Mouse (Mus musculus): ENCODE measurements around the gene Trex1. TPM values are rescaled to one million over a fixed set of nuclear protein-coding genes. Genes with fewer than 3 reads are reported as not detected.

Gene Trex1
- polyA plus RNA-seq, 1 experiment from 2014 or later = 13.7 TPM

DNA sequence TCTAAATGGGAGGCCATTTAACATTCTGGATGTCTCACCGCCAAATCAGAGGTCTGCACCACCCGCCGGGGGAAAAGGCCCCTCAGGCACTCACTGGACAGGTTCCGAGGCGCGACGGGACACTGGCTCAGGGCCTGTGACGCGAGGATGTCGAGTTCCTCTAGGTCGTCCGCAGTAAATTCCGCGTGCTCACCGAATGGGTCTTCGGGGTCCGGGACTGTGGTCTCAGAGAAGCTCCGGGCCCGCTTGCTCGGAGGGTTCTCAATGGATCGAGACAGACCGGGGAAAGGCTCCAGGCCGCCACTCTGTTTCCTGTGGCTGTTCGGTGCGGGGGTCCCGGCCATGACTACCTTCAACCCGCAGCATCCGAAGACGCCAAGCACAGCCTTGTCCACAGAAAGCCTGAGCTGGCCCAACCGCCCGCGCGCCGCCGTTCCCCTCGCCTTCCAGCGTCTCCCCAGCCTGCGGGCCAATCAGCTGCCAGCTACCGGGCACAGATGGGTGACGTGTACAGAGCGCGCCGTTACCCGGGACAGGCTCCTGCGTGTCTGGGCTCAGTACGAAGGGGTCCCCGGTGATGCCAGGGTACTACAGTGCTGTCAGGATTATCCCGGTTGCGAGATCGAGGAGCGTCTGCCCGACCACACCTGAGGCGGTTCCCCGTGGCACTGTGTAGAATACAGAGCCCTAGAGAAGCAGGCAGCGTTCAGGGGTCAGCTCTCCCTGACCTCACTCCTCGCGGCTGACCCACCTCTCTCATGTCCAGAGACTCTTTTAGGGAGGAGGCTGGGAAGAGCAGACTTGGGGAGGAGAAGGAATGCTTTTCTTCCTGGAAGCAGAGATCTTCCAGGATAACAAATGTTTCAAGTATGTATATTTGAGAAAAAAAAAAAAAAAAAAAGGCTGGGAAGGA is 14.4 kb upstream of the Trex1 start, which contains the start of gene Atrip:
Gene Atrip, minus strand, starts transcription at position 464 of the 913 bp plus-strand sequence.
- Histone ChIP-seq H3K36me3 (ENCODE audit: control insufficient read depth, insufficient read depth, low read length) (peaks cover 6% of the 10 kb centered on the region), H3K27ac (ENCODE audit: low read length) (peak within 1 kb of the TSS; percentile 83), H3K9me3 (replicated peaks; ENCODE audit: control insufficient read depth, low read length, poor library complexity, severe bottlenecking) (no peaks in the 10 kb centered on the region), H3K9ac (ENCODE audit: low read depth, low read length) (peak within 1 kb of the TSS; percentile 91), H3K4me3 (ENCODE audit: low read depth, low read length) (peak within 1 kb of the TSS; percentile 87), H3K4me1 (ENCODE audit: control insufficient read depth, insufficient read depth, low read length) (peaks cover 22% of the 10 kb centered on the region), H3K27me3 (ENCODE audit: control insufficient read depth, insufficient read depth, low read depth, low read length) (no peaks in the 10 kb centered on the region), H3K4me2 (ENCODE audit: low read length) (peak within 1 kb of the TSS; percentile 93)
- peak; percentile 99 for ATAC-seq
- under 1% methylated on average over 57 of the region's 57 CpGs for WGBS

DNA sequence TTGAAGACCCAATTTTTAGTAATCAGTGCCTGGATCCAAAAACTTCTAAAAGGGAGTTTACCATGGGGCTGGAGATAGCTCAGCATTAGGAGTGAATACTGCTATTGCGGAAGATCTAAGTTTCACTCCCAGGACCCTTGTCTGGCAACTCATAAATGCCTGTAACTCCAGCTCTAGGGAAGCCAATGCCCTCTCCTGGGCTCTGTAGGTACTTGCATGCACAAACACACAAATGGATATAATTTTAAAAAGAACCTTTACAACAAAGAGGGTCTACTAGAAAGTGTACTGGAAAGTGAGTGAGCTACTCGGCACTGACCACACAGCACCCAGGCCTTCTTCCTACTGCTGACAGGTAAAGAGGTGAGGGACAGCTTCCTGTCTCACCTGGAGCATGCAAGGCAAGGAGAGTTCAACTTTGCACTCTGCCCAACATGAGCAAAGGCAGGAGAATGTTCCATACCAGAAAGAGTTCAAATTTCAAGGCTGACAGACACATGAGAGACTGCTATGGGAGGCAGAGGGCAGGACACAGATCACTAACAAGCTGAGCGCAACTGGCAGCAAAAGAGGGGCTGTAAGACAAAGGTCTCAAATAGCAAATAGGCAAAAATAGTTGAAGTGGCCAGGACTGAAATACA is 8.7 kb upstream of the Trex1 start:
- no peak overlapping the region for H3K4me2 ChIP-seq (ENCODE audit: low read length)
- no peak overlapping the region for H3K27ac ChIP-seq (ENCODE audit: low read length)
- no peaks in the 10 kb centered on the region for H3K9me3 ChIP-seq (replicated peaks; ENCODE audit: control insufficient read depth, low read length, poor library complexity, severe bottlenecking)
- H3K27me3 ChIP-seq (ENCODE audit: control insufficient read depth, insufficient read depth, low read depth, low read length) = no peaks in the 10 kb centered on the region
- no peak overlapping the region for H3K4me3 ChIP-seq (ENCODE audit: low read depth, low read length)
- H3K9ac ChIP-seq (ENCODE audit: low read depth, low read length) = no peak overlapping the region
- peaks cover 15% of the 10 kb centered on the region for H3K4me1 ChIP-seq (ENCODE audit: control insufficient read depth, insufficient read depth, low read length)
- H3K36me3 ChIP-seq (ENCODE audit: control insufficient read depth, insufficient read depth, low read length) = peaks cover 37% of the 10 kb centered on the region
- ATAC-seq = no peak
- 93% methylated on average over 3 of the region's 3 CpGs for WGBS

GRCm38 (mm10) chr9:109060898-109061295 is 1.4 kb upstream of the Trex1 start:
- Histone ChIP-seq H3K4me3 (ENCODE audit: low read depth, low read length) (no peak overlapping the region), H3K27me3 (ENCODE audit: control insufficient read depth, insufficient read depth, low read depth, low read length) (no peaks in the 10 kb centered on the region), H3K27ac (ENCODE audit: low read length) (no peak overlapping the region), H3K36me3 (ENCODE audit: control insufficient read depth, insufficient read depth, low read length) (peaks cover 37% of the 10 kb centered on the region), H3K9ac (ENCODE audit: low read depth, low read length) (no peak overlapping the region), H3K4me2 (ENCODE audit: low read length) (no peak overlapping the region), H3K4me1 (ENCODE audit: control insufficient read depth, insufficient read depth, low read length) (peaks cover 8% of the 10 kb centered on the region), H3K9me3 (replicated peaks; ENCODE audit: control insufficient read depth, low read length, poor library complexity, severe bottlenecking) (no peaks in the 10 kb centered on the region)
- ATAC-seq = no peak
- WGBS = 94% methylated on average over 5 of the region's 5 CpGs

DNA sequence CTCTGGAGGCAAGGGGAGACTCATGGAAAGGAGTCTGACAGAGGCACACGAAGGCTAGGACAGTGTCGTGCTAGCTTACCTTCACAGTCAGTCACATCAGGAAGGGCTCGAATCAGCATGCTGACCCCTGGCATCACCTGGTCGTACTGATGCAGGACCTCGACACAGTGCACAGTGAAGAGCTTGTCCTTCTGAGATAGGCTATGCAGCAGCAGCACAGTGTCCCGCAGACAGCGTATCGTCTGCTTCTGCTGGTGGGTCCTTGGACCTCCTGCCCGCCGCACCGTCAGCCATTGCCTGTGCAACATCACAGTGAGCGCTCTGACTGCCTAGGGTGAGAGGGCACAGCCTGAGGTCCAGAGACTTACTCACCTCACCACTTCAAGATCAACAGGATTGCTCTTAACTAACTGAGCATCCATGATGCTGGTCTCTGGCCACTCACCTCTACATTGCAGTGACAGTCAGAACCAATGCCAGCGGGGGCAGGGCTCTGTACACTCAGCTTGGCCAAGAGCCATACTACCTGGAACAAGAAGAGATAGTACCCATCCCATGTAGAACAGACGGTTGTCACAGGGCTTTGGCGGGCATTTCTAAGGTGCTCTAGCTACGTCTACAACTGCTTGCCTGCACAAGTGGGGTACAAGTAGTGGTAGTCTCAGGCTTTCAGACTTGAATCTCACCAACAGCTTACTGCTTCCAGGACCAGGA is 807 bp upstream of the Trex1 start:
- no peak overlapping the region for H3K27ac ChIP-seq (ENCODE audit: low read length)

DNA sequence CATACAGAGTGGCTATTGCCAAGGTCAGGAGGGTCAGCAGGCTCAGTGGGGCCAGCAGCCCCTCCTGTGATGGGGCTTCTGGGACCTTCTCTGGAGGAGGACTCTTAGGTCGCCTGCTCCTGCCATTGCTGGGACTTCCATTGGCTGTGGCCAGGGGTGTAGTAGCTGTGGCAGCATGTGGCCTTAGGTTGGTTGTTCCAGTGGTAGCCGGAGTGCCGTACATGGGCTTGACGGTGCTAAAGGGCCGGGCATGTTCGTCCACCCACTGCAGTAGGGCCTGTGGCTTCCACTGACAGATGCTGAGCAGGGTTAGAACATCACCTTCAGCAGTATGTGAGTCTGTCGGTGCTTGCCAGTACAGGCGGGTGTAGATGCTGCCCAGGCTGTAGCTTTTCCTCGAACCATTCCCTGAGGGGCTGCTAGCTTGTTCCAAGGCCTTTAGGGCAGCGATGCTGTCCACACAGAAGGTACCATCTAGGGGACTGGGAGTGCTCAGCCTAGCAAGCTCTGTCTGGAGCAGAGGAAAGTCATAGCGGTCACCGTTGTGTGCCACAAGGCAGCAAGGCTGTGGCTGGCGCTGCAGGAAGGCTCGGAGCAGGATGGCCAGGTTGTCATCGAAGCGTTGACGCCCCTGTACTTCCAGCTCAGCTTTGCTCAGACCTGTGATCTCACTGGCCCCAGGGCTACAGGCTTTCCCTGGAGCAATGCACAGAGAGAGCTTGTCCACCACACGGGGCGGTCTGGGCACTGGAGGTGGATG is 1.3 kb downstream of the Trex1 start:
- Histone ChIP-seq H3K4me3 (ENCODE audit: low read depth, low read length) (no peak overlapping the region), H3K36me3 (ENCODE audit: control insufficient read depth, insufficient read depth, low read length) (peaks cover 20% of the 10 kb centered on the region), H3K9me3 (replicated peaks; ENCODE audit: control insufficient read depth, low read length, poor library complexity, severe bottlenecking) (no peaks in the 10 kb centered on the region), H3K27me3 (ENCODE audit: control insufficient read depth, insufficient read depth, low read depth, low read length) (no peaks in the 10 kb centered on the region), H3K27ac (ENCODE audit: low read length) (no peak overlapping the region), H3K4me1 (ENCODE audit: control insufficient read depth, insufficient read depth, low read length) (peaks cover 12% of the 10 kb centered on the region), H3K4me2 (ENCODE audit: low read length) (no peak overlapping the region), H3K9ac (ENCODE audit: low read depth, low read length) (no peak overlapping the region)
- no peak for ATAC-seq
- 96% methylated on average over 19 of the region's 19 CpGs for WGBS

More for the DNA sequence above, 807 bp upstream of the Trex1 start:
- no peak for ATAC-seq
- peaks cover 8% of the 10 kb centered on the region for H3K4me1 ChIP-seq (ENCODE audit: control insufficient read depth, insufficient read depth, low read length)
- H3K27me3 ChIP-seq (ENCODE audit: control insufficient read depth, insufficient read depth, low read depth, low read length) = no peaks in the 10 kb centered on the region
- no peak overlapping the region for H3K4me3 ChIP-seq (ENCODE audit: low read depth, low read length)
- H3K36me3 ChIP-seq (ENCODE audit: control insufficient read depth, insufficient read depth, low read length) = peaks cover 31% of the 10 kb centered on the region
- H3K9me3 ChIP-seq (replicated peaks; ENCODE audit: control insufficient read depth, low read length, poor library complexity, severe bottlenecking) = no peaks in the 10 kb centered on the region
- H3K9ac ChIP-seq (ENCODE audit: low read depth, low read length) = no peak overlapping the region
- no peak overlapping the region for H3K4me2 ChIP-seq (ENCODE audit: low read length)
- WGBS = 91% methylated on average over 16 of the region's 16 CpGs

DNA sequence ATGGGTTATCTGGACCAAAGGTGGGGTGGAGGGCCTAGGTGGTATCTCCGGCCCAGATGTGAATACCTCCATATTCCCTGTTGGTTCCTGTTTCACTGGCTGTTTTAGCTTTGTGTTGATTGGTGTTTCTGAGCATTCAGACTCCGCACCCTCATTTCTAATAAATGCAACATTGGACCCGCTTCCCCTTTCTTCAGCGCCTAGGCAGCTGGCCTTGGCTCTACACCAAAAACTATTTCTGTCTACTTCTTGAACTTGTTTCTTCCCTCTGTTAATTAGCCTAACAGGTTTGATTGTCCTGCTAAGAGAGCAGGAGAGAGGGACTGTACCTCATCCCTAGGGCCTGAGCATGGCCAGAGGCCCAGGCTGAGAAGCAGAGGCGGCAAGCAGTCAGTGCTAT is 2.0 kb downstream of the Trex1 start:
- peaks cover 12% of the 10 kb centered on the region for H3K4me1 ChIP-seq (ENCODE audit: control insufficient read depth, insufficient read depth, low read length)
- no peak overlapping the region for H3K9ac ChIP-seq (ENCODE audit: low read depth, low read length)
- 95% methylated on average over 5 of the region's 5 CpGs for WGBS
- ATAC-seq = no peak
- no peak overlapping the region for H3K4me2 ChIP-seq (ENCODE audit: low read length)
- no peak overlapping the region for H3K4me3 ChIP-seq (ENCODE audit: low read depth, low read length)
- no peaks in the 10 kb centered on the region for H3K27me3 ChIP-seq (ENCODE audit: control insufficient read depth, insufficient read depth, low read depth, low read length)
- H3K9me3 ChIP-seq (replicated peaks; ENCODE audit: control insufficient read depth, low read length, poor library complexity, severe bottlenecking) = no peaks in the 10 kb centered on the region
- H3K36me3 ChIP-seq (ENCODE audit: control insufficient read depth, insufficient read depth, low read length) = peaks cover 20% of the 10 kb centered on the region
- no peak overlapping the region for H3K27ac ChIP-seq (ENCODE audit: low read length)

DNA sequence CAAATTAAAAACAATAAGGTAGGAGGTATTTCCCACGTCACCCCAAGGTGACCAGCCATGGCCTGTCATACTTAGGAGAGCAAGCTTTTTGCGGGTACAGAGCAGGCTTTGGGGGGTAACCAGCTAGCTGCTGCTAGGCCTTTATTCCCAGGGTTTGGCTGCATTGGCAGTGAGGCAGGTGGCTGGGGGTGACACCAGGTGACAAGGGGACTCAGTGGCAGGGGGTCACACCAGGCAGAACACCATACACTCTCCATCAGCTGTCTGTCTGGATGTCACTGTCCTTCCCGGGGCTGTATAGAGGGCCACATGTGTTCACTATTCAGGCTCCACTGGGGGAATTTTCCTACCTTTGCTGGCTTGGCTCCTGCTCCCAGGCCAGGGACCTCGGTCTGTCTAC is 2.6 kb downstream of the Trex1 start:
- no peak for ATAC-seq
- Histone ChIP-seq H3K4me3 (ENCODE audit: low read depth, low read length) (no peak overlapping the region), H3K4me2 (ENCODE audit: low read length) (no peak overlapping the region), H3K27ac (ENCODE audit: low read length) (no peak overlapping the region), H3K36me3 (ENCODE audit: control insufficient read depth, insufficient read depth, low read length) (peaks cover 20% of the 10 kb centered on the region), H3K9me3 (replicated peaks; ENCODE audit: control insufficient read depth, low read length, poor library complexity, severe bottlenecking) (no peaks in the 10 kb centered on the region), H3K4me1 (ENCODE audit: control insufficient read depth, insufficient read depth, low read length) (peaks cover 12% of the 10 kb centered on the region), H3K27me3 (ENCODE audit: control insufficient read depth, insufficient read depth, low read depth, low read length) (no peaks in the 10 kb centered on the region), H3K9ac (ENCODE audit: low read depth, low read length) (no peak overlapping the region)
- WGBS = 91% methylated on average over 4 of the region's 4 CpGs

DNA sequence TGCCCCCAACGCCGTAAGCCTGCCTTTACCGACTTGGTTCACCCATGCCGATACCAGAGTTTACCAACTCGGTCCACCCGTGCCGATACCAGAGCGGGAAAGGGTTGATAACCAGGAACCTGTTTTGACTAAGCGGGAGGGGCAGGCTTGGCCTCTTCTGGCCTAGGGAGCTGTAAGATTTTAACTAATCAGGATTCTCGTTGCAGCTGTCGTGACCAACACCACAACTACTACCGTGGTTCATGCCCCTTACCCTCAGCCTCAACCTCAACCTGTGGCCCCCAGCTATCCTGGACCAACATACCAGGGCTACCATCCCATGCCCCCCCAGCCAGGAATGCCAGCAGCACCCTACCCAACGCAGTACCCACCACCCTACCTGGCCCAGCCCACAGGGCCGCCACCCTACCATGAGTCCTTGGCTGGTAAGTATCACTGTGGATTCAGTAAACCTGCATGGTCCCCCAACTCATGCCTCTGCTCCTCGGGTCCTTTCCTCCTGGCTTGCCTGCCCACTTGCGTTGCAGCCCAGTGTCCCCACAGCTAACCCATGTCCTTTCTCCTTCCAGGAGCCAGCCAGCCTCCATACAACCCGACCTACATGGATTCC is 3.3 kb downstream of the Trex1 start:
- Histone ChIP-seq H3K9me3 (replicated peaks; ENCODE audit: control insufficient read depth, low read length, poor library complexity, severe bottlenecking) (no peaks in the 10 kb centered on the region), H3K27ac (ENCODE audit: low read length) (no peak overlapping the region), H3K4me1 (ENCODE audit: control insufficient read depth, insufficient read depth, low read length) (peaks cover 12% of the 10 kb centered on the region), H3K4me3 (ENCODE audit: low read depth, low read length) (no peak overlapping the region), H3K36me3 (ENCODE audit: control insufficient read depth, insufficient read depth, low read length) (peaks cover 18% of the 10 kb centered on the region), H3K9ac (ENCODE audit: low read depth, low read length) (no peak overlapping the region), H3K4me2 (ENCODE audit: low read length) (no peak overlapping the region), H3K27me3 (ENCODE audit: control insufficient read depth, insufficient read depth, low read depth, low read length) (no peaks in the 10 kb centered on the region)
- ATAC-seq = no peak
- 93% methylated on average over 17 of the region's 17 CpGs for WGBS

Measured in midbrain, embryonic 16.5 days (tissue).